Mouse (Mus musculus) lung, postnatal 0 days (tissue): Measurements from ENCODE around the gene Tbp.
A peak's percentile ranks its signal among the peaks of the same experiment; 100 is the strongest.

Source experiments
- CTCF ChIP-seq: IDR thresholded peaks from 2 replicates; pipeline ENCODE4 v1.5.1; 2016; ENCODE audit warnings: antibody characterized with exemption, mild to moderate bottlenecking
- EP300 ChIP-seq: IDR thresholded peaks from 2 replicates; pipeline ENCODE4 v1.6.1; 2016; ENCODE audit warnings: antibody characterized with exemption, mild to moderate bottlenecking, control low read depth

GRCm38 (mm10) chr17:15472671-15473070 is 27.0 kb upstream of the Tbp start:
- no peak for TF ChIP-seq EP300
- peak; percentile 40 for TF ChIP-seq CTCF
